Mouse (Mus musculus): ENCODE measurements at regions not wholly inside any gene's neighbourhood (a gene's known extent, or its start where the extent isn't known, plus 50 kb on each side); places are given as distances from the start of the nearest gene placed in this dataset.

DNA sequence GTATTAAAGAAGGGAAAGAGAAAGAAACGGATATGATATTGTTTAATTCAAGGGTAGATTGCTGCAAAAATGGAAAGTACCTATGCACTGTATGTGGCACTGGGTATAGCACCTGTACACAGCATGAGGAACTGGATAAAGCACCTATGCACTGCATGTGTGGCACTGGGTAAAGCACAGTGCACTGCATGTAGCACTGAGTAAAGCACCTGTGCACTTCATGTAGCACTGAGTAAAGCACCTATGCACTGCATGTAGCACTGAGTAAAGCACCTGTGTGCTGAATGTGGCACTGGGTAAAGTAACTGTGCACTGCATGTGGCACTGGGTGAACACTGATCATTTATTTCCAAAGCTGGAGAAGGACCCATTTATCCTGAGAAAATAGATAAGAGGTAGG, 280.2 kb upstream of the Fam49a start:
- DNase-seq (ENCODE audit: low read depth): no peak

DNA sequence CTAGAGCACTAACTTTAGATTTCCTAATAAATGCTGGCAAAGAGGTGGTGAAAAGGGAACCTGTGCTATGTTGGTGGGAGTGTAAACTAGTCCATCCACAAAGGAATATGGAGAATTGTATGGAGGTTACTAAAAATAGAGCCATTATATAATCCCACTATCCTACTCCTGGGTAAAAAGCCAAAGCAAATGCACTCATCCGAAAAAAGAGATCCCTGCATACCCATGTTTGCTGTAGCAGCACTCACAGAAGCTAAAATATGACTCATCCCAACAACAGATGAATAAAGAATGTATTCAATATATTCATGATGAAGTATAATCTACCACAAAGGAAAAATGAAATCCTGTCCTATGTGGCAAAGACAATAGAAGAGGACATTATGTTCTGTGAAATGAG, 268.4 kb upstream of the Fam49a start:
- DNase-seq (ENCODE audit: low read depth): no peak

DNA sequence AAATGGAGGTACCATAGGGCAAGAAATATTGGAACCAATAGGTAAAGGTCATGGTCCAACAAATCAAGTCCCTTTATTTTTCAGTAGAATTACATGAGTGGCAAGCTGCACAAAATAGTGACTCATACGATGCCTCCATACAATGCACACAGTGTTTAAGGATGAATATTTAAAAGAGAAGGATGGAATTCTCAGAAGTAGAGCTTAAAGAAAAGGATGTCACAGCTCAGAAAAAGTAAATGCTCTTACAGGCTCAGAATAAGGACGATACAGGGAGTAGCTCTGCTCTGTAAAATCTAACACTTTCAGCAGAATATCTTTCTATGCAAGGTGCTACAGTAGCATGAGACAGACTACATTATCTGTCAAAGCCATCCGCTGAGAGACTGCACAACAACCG, 262.7 kb upstream of the Fam49a start:
- no peak for DNase-seq (ENCODE audit: low read depth)

DNA sequence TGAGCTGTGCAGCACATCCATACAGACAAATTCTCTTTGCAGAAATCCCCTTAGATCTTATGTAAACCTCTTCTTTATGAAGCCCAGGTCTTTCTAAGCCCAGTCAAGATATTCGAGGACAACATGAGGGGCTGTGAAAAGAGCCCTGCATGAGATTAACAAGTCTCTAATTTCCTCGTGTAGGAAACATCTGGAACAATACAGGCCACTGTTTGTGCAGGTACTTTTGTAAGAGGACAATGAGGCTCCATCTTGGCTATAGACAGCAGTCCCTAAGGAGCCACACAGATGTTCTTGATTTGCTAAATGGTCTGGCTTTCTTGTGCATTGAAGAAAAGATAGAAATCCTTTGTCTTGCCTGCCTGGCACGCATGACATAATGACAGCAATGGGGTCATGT, 259.5 kb upstream of the Fam49a start:
- DNase-seq (ENCODE audit: low read depth): no peak

DNA sequence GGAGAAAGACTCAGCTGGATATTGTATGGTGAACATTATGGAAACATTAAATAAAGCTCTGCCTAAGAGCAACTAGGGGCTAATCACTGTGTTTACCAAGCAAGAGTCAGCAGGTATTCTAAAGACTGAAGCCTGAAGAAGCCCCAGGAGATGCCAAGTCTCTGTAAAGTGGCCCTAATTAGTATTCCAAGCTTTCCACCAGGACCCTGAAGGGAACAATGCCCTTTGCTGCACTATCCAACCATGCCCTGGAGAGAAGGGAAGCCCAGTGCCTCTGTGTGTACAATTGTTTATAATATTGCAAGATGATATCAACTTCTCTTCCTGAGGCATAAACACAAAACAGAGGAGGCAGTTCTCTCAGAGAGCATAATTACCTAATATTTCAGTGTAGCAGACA, 251.3 kb upstream of the Fam49a start:
- DNase-seq (ENCODE audit: low read depth): no peak

DNA sequence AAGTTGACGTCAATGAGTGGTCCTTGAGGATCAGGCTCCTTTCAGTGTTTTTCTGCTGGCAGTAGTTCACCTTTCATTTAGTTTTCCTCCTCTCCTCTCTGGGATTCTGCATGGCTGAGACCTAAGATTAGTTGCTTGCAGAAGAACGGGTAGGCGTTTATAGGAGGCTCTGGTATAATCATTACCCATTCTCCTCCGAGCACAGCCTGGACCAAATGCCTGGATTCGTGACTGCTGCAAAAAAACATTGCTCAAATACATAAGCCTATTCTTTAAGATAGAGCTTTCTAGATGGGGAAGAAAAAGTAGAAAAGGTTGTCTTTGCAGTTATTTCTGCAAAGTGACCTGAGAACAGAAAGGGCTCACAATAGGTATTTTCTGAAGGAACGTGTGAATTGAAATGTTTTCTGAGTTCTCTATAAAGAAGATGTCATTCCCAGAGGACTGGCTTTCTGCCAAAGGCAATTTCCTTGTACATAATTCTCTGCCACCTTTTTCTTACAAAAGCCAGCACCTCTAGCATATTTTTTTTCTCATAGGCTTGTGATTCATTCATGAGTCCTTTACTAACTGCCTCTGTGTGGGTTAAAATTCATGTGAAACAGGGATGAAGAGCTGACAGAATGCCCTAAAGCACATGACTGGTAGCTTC, 238.0 kb upstream of the Fam49a start:
- DNase-seq (ENCODE audit: low read depth): no peak

DNA sequence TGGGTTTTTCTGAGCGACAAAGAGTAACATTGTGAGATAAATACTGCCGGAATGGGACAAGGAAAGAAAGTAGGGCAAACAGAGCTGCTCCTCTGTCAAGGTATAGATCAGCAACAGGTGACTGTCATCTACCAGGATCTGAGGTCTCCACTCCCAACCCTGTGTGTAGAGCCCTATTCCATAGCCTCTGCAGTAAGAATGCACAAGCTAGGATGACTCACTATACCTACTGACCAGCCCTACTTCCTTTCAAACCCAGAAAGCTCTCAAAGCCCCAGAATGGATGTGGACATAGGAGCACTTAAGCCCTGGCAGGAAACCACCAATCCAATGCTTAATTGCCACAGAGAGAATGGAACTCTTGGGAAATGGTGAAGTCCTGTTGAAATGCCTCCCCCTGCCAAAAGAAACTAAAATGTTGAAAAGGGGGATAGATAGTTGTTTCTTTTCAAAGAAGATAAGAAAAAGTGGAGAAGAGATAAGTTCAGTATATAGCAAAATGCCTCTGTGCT, 231.8 kb upstream of the Fam49a start:
- DNase-seq (ENCODE audit: low read depth): peak; percentile 20

DNA sequence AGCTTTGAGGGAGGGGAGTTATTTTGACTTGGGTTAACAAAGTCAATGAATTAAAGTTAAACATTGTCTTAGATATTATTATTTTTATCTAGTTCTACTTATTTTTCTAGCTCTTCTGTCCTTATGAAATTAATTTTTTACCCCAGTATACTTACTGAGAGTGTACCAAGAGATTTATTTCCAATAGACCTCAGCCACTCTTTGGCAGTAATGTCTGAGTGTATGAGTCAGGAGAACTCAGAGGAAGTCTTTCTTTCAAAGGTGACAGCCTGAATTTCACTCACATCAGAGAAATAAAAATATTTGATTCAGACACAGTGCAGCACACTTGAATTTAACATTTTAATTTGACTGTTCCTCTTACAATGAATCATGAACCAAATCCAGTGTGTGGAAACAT, 227.4 kb upstream of the Fam49a start:
- no peak for DNase-seq (ENCODE audit: low read depth)

DNA sequence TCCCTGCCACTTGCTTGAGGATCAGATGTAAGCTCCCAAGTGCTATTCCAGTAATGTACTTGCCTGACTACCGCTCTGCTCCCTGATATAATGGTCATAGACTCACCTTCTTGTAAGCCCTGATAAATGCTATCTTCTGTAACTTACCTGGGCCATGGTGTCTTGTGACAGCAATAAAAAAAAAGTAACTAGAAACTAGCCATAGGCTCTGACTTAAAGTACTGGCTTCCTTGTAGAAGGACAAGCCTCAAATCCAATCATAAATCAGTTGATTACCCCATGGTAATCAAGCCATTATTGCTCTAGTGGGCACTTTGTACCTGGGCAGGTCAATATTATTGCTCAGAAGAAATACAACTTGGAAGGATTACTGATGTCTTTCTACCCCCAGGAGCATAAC, 222.7 kb upstream of the Fam49a start:
- no peak for DNase-seq (ENCODE audit: low read depth)

DNA sequence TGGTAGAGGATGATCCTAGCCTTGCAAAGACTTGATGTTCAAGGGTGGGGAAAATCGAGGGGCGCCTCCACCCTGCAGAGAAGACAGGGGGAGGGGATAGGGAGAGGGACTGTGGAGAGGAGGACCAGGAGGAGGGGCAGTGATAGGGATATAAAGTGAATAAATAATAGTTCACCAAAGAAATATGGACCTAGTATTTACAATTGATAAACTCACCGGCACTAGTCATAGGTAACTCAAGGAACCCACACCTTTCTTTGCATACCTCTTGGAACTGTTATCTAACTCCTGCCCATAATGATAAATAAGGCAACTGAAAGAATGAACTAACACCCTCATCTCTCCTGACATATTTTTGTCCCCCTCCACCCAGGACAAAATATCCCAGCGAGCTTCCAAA, 199.7 kb upstream of the Fam49a start:
- DNase-seq (ENCODE audit: low read depth): no peak

DNA sequence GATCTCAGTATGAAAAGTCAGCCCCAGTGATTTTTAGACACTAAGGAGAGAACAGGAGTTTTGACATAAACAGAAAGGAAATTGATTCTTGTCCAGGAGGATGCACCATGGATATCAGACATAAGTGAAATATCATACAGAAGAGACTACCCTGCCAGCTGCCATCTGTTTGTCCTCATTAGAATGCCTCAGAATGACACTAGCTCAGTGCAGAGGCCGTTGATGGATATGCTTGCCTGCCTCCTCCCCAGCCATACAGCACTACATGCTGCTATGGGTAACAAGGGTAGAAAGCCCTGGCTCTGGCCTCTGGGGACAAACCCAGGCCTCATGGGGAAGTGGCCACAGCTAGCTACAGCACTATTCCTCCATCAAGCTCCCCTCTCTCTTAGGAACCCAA, 198.0 kb upstream of the Fam49a start:
- DNase-seq (ENCODE audit: low read depth): no peak

DNA sequence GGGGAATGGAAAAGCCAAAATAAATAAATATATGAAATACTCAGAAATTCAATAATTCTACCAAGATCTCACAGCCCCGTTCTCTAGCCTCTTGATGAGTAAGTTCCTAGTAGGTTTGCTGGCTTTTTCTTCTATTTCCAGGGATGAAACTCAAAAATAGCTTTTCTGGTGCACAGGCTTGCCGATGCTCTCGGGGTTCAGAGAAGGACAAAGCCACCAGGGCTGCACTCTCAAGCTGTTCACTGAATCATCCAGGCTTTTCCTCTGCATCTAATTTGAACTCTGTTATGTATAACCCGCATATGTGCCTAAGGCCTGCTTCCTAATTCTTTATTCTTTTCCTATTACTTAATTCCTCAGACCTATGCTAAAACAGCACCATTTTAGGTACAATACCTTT, 197.5 kb upstream of the Fam49a start:
- no peak for DNase-seq (ENCODE audit: low read depth)

DNA sequence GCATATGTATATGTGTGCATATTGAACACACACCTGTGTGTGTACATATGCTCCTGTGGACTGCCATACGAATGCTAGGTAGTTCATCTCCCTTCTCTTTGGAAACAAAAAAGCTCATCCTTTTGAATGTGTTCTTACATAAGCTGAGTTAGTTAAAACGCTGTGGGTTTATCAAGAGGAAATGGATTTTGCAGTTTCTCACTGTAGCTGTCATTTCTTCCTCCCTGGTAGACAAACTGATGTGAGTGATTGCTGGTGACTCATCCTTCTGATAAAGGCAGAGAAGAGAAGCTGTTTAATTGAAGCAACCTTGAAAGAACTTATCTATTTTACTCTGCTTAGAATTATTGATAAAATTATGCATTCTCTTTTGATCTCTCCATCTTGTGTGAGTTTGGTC, 173.6 kb upstream of the Fam49a start:
- DNase-seq (ENCODE audit: low read depth): no peak
